Mouse (Mus musculus) retina, embryonic 14.5 days (tissue): Measurements from ENCODE around the gene Siae.

Experiments
- DNase-seq: peaks from one replicate; pipeline ENCODE4 v3.0.0-alpha.2; 2015; ENCODE audit warnings: low spot score

The Siae gene

DNA sequence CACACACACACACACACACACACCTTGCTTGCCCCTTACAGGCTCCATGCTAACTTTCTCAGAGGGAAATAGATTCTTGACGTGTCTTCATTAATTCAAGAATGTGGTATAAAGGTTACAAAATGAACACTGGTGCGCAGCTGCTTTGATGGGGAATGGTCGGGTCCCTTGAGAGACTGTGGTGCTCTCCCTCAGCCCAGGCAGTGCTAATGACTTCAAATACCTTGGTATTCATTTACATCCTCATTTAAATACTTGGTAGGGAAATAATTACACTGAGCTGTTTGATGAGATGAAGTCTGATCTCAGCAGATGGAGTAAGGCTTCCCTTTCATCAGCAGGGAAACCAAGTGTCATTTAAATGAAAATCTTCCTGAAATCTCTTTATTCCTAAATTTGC is 69.6 kb downstream of the Siae start:
- no peak for DNase-seq

- DNase-seq = peak; percentile 3
Measured at GRCm38 (mm10) chr9:37625641-37626040, 70.1 kb downstream of the Siae start.

- DNase-seq = peak; percentile 3
Measured at GRCm38 (mm10) chr9:37626103-37626567, 70.6 kb downstream of the Siae start.

DNA sequence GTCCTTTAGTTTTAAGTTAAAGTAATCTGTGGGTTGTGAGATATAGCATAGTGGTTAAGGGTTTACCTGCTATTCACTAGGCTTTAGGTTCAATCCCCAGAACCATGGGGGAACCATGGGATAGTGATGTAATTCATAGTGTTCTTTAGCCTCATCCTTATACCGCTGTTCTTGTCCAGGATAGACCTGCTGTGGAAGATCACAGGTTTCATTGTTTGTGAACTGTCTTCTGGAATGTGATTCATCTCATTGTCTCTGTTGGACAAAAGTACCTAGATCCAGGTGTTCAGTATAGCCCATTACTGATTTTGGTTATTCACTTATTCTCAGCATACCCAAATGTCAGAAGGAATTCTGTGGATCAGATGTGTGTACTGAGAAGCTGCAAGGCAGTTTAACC is 71.8 kb downstream of the Siae start:
- DNase-seq = no peak

- no peak for DNase-seq
Measured at GRCm38 (mm10) chr9:37628581-37628980, 73.1 kb downstream of the Siae start.

DNA sequence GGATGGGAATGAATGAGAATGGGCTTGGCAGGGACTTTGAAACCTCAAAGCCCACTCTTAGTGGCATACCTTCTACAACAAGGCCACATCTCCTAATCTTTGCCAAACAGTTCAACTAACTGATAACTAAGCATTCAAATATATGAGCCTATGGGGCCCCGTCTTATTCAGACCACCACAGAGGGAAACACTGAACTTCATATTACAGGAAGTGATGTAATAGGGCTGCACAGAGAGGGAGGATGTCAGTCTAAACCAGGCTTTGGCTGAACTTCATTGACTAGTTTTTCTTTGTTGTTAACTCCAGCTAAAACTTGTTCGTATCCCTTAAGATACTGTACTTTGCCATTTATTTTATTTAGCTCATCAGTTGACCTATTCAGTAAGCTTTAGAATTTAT is 74.4 kb downstream of the Siae start:
- DNase-seq = no peak

DNA sequence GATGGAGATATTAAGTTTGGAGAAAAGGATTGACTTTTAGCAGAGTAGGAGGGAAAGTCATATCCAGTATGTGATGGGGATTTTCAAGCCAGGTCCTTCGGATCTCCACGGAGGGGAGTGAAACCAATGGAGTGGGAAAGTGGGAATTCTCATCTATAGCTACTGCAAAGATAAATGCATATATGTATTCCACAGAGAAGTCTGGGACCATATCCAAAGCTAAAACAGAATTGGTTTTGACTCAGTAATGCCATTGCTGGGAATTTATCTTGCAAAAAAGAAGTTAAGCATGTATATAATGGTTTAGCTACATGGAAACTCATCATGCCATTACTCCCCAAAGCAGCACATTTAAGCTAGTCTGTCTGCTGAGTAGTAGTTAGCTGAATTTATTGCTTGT is 76.8 kb downstream of the Siae start:
- no peak for DNase-seq

DNA sequence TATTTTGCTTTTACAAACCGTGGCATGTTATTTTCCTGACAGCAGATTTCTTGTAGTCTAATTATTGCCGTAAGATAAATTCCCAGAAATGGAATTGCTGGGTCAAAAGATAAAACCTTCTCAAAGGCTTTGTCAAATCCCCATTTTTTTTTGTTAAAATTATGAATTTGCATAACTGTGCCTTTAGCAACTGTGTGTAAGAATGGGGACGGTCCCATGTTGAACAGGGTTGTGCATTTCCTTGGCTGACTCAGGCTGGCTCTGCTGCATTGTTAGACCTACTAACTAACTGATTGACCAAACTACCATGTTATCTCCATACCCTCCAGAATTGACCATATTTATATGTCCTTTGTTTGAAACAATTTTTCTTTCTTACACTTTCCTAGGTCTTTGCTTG is 78.8 kb downstream of the Siae start:
- no peak for DNase-seq

DNA sequence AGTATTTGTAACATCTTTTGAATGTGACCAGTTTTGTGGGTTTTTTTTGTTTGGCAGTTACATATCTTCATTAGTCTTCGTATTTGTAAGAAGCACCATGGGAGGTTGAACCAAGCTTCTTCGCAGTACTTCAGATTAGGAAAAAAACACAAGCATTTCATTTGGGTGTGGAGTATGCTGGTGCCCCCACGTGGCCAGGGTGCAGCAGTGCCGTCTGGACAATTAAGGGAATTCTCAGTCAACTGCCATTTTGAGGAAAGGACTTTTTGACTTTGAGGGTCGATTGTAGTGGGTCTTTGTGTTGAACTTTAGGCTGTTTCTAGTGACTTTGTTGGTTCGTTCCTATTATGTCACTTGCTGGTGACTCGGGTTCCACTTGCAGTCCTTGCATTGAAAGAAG is 80.8 kb downstream of the Siae start:
- DNase-seq = peak; percentile 69

DNA sequence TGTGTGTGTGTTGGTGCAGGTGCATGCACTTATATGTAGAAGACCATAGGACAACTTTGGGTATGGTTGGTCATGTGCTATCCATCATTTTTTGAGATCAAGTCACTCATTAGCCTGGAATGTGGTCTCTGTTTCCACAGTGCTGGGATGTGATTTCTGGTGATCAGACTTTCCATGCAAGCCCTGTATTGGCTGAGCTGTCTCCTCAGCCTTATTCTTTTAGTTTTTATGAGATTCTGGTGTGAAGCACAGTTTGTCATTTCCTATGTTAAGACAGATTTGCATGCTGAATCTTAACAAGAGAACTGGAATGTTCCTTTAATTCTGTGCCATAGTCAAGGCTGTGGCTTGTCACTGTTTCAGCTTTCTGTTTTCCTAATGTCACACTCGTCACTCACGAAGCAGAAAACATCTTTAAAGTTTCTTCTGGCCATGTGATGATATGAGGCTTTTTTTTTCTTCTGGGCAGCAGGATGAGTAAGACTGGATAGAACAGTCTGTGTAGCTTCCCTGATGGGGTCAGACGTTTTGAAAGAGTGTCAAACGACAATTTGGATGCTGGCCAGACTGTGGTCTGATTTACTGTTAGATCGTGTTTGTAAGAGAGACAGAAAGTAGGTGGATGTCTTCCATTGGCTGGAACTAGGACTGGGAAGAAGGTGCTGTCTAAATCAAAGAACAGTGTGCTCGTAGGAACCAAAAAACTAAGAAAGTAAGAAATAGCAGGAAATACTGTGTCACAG is 81.5 kb downstream of the Siae start:
- no peak for DNase-seq

DNA sequence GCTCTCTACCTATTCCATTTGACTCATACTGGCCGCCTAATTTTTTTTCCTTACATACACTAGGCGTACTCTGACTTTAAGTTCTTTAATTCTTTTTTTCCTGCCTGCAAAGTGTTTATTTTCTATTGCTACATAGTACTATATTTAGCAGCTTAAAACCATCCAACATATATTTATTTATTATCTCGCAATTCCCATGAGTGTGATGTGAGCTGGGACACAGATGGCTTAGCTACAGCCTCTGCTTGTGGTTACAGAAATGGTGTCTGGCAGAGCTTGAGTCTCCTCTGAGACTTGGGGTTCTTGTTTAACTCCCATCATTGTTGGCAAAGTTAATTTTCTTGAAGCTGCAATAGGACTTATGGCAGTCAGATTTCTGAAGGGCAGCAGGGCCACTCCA is 83.2 kb downstream of the Siae start:
- DNase-seq = no peak

DNA sequence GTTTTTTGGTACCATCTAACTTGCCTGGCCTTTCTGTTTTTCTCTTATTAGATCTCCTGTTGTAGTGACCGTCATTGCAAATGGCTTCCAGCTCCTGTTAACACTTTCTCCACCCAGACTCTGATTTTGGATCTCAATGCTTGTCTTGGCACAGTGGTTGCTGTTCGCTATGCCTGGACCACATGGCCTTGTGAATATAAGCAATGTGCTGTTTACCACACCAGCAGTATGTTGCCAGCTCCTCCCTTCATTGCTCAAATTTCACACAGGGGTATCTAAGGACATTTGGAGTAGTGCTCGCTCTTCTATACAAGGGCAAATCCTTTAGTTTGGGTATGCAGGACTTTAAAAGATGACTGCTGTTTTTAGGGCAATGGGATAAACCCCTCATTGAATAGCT is 90.7 kb downstream of the Siae start:
- no peak for DNase-seq

DNA sequence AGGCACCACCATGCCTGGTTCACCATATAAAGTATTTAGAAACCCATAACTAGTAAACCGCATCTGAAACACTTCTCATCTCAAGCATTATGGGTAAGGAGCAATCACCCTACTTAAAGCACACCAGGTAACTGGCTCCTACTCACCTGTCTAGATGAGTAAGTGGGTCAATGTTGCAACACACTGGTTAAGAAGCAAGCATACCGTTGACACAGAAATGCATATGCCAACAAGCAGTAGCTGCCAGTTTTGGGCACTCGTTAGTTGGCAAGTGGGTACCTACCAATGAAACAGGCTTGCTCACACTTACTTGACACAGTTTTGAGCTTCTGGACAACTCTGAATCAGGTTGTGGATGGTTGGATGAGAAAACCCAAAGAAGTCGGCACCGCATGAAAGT is 95.1 kb downstream of the Siae start:
- no peak for DNase-seq

DNA sequence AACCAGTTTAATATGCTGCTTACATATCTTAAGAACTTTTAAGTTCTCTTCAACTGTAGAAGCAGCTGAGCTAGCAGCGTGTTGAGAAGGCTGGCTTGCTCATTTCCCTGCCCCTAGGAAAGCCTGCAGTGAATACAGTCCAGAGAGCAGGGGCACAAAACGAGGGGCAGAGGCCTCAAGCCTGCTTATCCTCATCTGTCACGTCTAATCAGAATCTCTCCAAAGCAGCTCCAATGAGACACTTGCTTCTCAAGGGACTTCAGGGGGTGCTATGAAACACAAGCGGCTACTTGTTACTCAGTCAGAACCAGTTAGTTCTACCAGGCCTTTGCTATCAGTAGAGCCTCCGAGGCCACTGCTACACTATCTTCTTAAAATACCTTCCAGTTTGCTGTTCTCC is 98.3 kb downstream of the Siae start:
- DNase-seq = peak; percentile 61

DNA sequence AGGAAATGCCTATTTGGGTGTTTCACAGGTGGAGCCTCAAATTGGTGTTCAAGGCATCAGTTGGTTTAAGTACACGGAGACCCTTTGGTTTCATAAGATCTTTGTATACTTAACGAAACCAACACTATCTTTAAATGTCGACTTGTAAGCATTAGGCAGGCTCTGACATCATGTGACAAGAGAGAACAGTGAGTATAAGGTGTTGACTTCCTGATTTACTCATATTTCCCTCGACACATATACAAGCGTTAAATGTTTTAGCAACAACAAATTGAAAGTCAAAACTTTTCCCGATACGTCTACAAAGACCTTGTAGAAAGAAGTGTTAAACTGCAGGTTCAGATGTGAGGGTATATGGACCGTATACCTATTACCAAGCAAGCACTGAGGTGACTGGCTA is 100.5 kb downstream of the Siae start:
- DNase-seq = no peak

DNA sequence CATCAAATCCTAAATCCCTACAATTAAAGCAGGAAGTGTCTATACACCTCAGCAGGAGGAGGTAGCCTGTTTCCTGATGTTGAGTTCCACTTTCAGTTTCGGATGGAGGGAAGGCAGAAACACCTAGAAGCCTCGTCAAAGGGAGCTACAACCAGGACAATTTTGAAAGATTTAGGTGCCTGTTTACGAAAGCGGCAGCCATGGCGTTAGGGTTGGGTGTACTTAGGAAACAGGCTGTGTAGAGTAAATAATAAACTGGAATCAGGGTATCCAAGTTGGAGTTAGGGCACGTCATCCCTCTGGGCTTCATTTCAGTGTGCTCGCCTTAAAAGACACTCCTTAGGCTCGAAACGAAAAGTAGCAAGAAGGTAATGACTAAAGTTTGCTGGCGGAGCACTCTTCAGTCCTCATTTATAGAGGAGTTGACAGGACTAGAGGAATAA is 101.0 kb downstream of the Siae start:
- DNase-seq = peak; percentile 7

DNA sequence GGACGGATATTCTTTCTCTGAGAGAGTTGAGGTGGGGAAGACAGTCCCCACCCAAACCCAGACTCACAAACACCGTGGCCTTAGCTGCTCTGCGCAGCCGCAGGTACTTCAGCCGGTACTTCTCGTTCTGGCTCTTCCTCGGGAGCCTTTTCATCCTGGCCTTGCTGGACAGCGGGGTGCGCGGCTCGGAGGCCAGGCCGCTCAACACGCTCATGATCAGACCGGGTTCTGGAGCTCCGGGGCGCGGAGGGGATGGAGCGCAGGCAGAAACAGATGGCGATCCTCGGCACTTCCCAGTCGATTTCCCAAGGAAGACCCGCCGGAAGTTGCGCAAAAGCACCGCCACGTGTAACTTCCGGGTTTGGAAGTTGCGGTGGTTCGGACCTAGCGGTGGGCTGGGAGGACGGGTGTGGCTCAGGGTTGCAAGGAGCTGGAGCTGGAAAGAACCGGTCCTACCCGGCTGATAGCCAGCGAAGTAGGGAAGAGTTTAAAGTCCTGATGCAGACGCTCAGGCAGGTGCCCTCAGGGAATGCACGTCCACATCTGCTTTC is 101.5 kb downstream of the Siae start, which contains the start of gene Tbrg1:
Gene Tbrg1, minus strand, starts transcription at position 382 of the 551 bp plus-strand sequence.
- peak; percentile 82 for DNase-seq

- DNase-seq = no peak
Measured at GRCm38 (mm10) chr9:37659413-37659812, 103.9 kb downstream of the Siae start.

GRCm38 (mm10) chr9:37663210-37663609 is 107.7 kb downstream of the Siae start:
- DNase-seq = no peak

- no peak for DNase-seq
Measured at GRCm38 (mm10) chr9:37664604-37665003, 109.1 kb downstream of the Siae start.

DNA sequence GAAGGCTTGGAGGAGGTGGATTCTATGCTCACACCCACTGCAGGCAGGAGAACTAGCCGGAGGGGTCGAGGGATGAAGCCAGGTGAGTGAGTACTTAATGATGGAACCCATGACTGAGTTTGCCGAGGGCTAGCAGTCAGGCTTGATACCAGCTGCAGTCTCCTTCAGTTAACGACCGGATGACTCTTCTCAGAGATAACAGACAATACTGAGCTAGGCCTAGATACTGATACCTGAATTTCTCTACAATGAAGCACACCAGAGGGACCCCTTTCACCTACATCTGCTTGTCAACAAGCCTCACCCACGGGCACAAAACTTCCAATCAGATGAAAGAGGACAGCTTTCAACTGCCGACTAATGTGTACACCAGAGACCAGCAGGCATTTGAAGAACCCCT is 110.5 kb downstream of the Siae start:
- no peak for DNase-seq

DNA sequence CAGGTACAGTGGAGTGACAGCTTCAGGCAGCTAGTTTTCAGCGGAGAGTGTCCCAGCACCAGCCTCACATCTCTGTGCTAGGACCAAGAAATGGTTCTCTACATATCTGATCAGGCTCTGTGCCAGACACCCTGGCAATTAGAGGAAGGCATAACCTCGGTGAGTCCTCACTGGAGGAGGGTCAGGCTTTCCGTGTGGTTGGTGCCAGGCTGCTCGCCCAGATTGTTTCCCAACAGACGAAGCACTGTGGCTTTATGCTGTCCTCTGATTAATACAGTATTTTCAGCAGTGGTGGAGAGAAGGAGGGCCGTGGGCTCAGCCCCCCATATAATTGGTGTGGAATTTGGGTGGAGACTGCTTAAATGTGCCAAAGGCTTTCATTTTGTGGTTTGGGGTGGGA is 113.6 kb downstream of the Siae start, which contains the start of gene Panx3:
Gene Panx3, minus strand, starts transcription at position 121 of the 400 bp plus-strand sequence.
- DNase-seq = no peak

GRCm38 (mm10) chr9:37669678-37670077 is 114.2 kb downstream of the Siae start:
- no peak for DNase-seq

DNA sequence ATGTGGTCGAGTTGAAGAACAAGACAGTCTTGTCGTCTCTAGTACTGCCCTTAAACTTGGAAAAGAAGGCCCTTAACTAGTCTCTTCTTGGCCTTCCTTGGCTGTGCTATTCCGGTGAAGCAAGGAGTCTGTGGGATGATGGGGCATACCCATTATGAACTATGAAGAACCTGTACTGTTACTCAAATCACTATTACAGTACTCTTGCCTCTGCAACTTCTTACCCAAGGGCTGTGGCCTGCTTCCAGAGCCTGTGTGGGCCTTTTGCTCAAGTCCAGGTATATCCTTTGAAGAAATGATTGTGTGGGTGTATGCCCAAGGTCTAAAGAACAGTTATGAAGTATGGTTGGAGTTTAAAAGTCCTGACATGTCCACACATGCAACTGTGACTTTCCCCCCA is 114.8 kb downstream of the Siae start:
- DNase-seq = no peak
